Mouse (Mus musculus): ENCODE measurements around the gene Abca16. TPM values are rescaled to one million over a fixed set of nuclear protein-coding genes. Genes with fewer than 3 reads are reported as not detected.

Gene Abca16
- polyA plus RNA-seq, 1 experiment from 2014 or later = not detected

Other genes with a start within 250 kb of the Abca16 start
- 0.32 TPM in 1 of 2 replicates, not detected in the other for gene Anks4b, start 235.8 kb upstream of the Abca16 start, polyA plus RNA-seq (2015; fragmentation: Nextera tagmentation; extraction: Ambion mirVana)
- gene Crym, start 207.5 kb upstream of the Abca16 start, polyA plus RNA-seq (2015; fragmentation: Nextera tagmentation; extraction: Ambion mirVana) = 9.0 and 9.9 TPM in 2 replicates
- gene Abca14, start 205.7 kb upstream of the Abca16 start, polyA plus RNA-seq (2015; fragmentation: Nextera tagmentation; extraction: Ambion mirVana) = not detected in 2 replicates
- gene Abca15, start 81.0 kb upstream of the Abca16 start, polyA plus RNA-seq (2015; fragmentation: Nextera tagmentation; extraction: Ambion mirVana) = 0.27 TPM in 1 of 2 replicates, not detected in the other
- 244 and 245 TPM in 2 replicates for gene Uqcrc2, start 225.5 kb downstream of the Abca16 start, polyA plus RNA-seq (2015; fragmentation: Nextera tagmentation; extraction: Ambion mirVana)